16 mouse cellular contexts compared by ENCODE assay signal in genomic region chr10:117425907-117426614, GRCm38 (mm10). TPM values are rescaled to one million over a fixed set of nuclear protein-coding genes. Genes with fewer than 3 reads are reported as not detected.
DNase-seq lines count a peak whose midpoint lies in the region; ATAC-seq and TF ChIP-seq lines count a peak whose summit lies in the region.
"Had no signal": no experiment of that assay in that cellular context is flagged by ENCODE, and none has a peak within 500 bp of the region (broad histone marks: within the 10 kb centered on the region; RNA-seq: fewer than 3 reads in every experiment).

No protein-coding gene starts in this region.

- TF ChIP-seq CTCF in liver, postnatal 0 days (IDR thresholded peaks at IDR 0.05; ENCODE audit: low read depth): no peak

- H3K9me3 ChIP-seq in forebrain, embryonic 11.5 days (ENCODE audit: control insufficient read depth, low read length): no peaks in the 10 kb centered on the region
- H3K9me3 ChIP-seq in hindbrain, embryonic 16.5 days (ENCODE audit: control insufficient read depth, low read length): no peaks in the 10 kb centered on the region
- H3K9me3 ChIP-seq in neural tube, embryonic 14.5 days (ENCODE audit: control insufficient read depth, low read length): no peaks in the 10 kb centered on the region
- H3K9me3 ChIP-seq in liver, postnatal 0 days (ENCODE audit: low read length): no peaks in the 10 kb centered on the region
- H3K9me3 ChIP-seq: embryonic facial prominence, embryonic 15.5 days had no signal

- peak; percentile 52 for DNase-seq in heart, adult 11 months
- no peak for DNase-seq in heart, adult 8-10 months (ENCODE audit: low spot score)
- no peak for DNase-seq in forebrain, embryonic 11.5 days (ENCODE audit: low spot score)
- no peak for DNase-seq in spleen, postnatal 10 days (ENCODE audit: low spot score in 2 of 2)
- DNase-seq in left cerebral cortex, postnatal 36 days (ENCODE audit: low spot score in 2 of 2): no peak
- no peak for DNase-seq in liver, postnatal 0 days
- DNase-seq: adrenal gland, postnatal 25 days; cerebellum, adult 18-20 months; gastrocnemius, postnatal 14 days; liver; lung, postnatal 14 days; right cerebral cortex, postnatal 4 days had no signal

- H3K27ac ChIP-seq in forebrain, embryonic 11.5 days (ENCODE audit: low read depth, low read length): peak overlapping the region; percentile 25; the same call in 1 of the 2 replicates
- H3K27ac ChIP-seq in hindbrain, embryonic 16.5 days (ENCODE audit: low read depth, low read length): no peak overlapping the region
- peak overlapping the region; percentile 60; the same call in 1 of the 2 replicates for H3K27ac ChIP-seq in neural tube, embryonic 14.5 days (ENCODE audit: low read depth, low read length)
- no peak overlapping the region for H3K27ac ChIP-seq in liver, postnatal 0 days (ENCODE audit: low read depth)
- H3K27ac ChIP-seq: embryonic facial prominence, embryonic 15.5 days had no signal

- no peak overlapping the region for H3K4me3 ChIP-seq in forebrain, embryonic 11.5 days (ENCODE audit: low read depth, low read length)
- H3K4me3 ChIP-seq in hindbrain, embryonic 16.5 days (ENCODE audit: low read length): no peak overlapping the region
- no peak overlapping the region for H3K4me3 ChIP-seq in neural tube, embryonic 14.5 days (ENCODE audit: low read depth, low read length)
- H3K4me3 ChIP-seq in liver, postnatal 0 days (ENCODE audit: low read depth, low read length): no peak overlapping the region
- H3K4me3 ChIP-seq: embryonic facial prominence, embryonic 15.5 days had no signal

- peak; percentile 90 for ATAC-seq in forebrain, embryonic 11.5 days (replicated peaks; ENCODE audit: low FRiP score)
- peak; percentile 87 for ATAC-seq in hindbrain, embryonic 16.5 days
- peak; percentile 74 for ATAC-seq in neural tube, embryonic 14.5 days (ENCODE audit: low read depth)
- ATAC-seq in liver, postnatal 0 days: no peak
- ATAC-seq: intestine, postnatal 0 days had no signal

- intact Hi-C loops in left cerebral cortex, postnatal 36 days (cut with DNase I): no loop called here

- H3K4me2 ChIP-seq in forebrain, embryonic 11.5 days (ENCODE audit: low read depth, low read length, severe bottlenecking): no peak overlapping the region
- H3K4me2 ChIP-seq in hindbrain, embryonic 16.5 days (ENCODE audit: low read length): peak overlapping the region; percentile 8; the same call in 1 of the 2 replicates
- H3K4me2 ChIP-seq in neural tube, embryonic 14.5 days (ENCODE audit: low read depth, low read length): no peak overlapping the region
- H3K4me2 ChIP-seq in liver, postnatal 0 days (ENCODE audit: low read depth, low read length): no peak overlapping the region
- H3K4me2 ChIP-seq: embryonic facial prominence, embryonic 15.5 days had no signal

- no peak overlapping the region for H3K9ac ChIP-seq in forebrain, embryonic 11.5 days (ENCODE audit: low read length)
- no peak overlapping the region for H3K9ac ChIP-seq in hindbrain, embryonic 16.5 days (ENCODE audit: low read depth, low read length)
- no peak overlapping the region for H3K9ac ChIP-seq in neural tube, embryonic 14.5 days (replicated peaks; ENCODE audit: low read depth, low read length)
- no peak overlapping the region for H3K9ac ChIP-seq in liver, postnatal 0 days (replicated peaks)
- H3K9ac ChIP-seq: embryonic facial prominence, embryonic 15.5 days had no signal

- peaks cover 3% of the 10 kb centered on the region; the same call in 1 of the 2 replicates for H3K4me1 ChIP-seq in forebrain, embryonic 11.5 days (replicated peaks; ENCODE audit: control insufficient read depth, insufficient read depth, low read length)
- peaks cover 3% of the 10 kb centered on the region; the same call in 1 of the 2 replicates for H3K4me1 ChIP-seq in hindbrain, embryonic 16.5 days (ENCODE audit: control insufficient read depth, insufficient read depth, low read depth, low read length)
- peaks cover 3% of the 10 kb centered on the region; the same call in 1 of the 2 replicates for H3K4me1 ChIP-seq in neural tube, embryonic 14.5 days (ENCODE audit: control insufficient read depth, insufficient read depth, low read length)
- no peaks in the 10 kb centered on the region for H3K4me1 ChIP-seq in liver, postnatal 0 days (ENCODE audit: insufficient read depth)
- H3K4me1 ChIP-seq: embryonic facial prominence, embryonic 15.5 days had no signal

- 30% methylated on average over 11 of the region's 11 CpGs for WGBS in forebrain, embryonic 11.5 days
- 24% methylated on average over 11 of the region's 11 CpGs for WGBS in hindbrain, embryonic 16.5 days
- WGBS in neural tube, embryonic 14.5 days: 27% methylated on average over 11 of the region's 11 CpGs
- WGBS in liver, postnatal 0 days (ENCODE audit: insufficient replicate concordance): 74% methylated on average over 11 of the region's 11 CpGs

- H3K36me3 ChIP-seq in forebrain, embryonic 11.5 days (ENCODE audit: control insufficient read depth, insufficient read depth, low read length): no peaks in the 10 kb centered on the region
- no peaks in the 10 kb centered on the region for H3K36me3 ChIP-seq in hindbrain, embryonic 16.5 days (ENCODE audit: control insufficient read depth, insufficient read depth, low read length)
- no peaks in the 10 kb centered on the region for H3K36me3 ChIP-seq in neural tube, embryonic 14.5 days (ENCODE audit: control insufficient read depth, insufficient read depth, low read length)
- no peaks in the 10 kb centered on the region for H3K36me3 ChIP-seq in liver, postnatal 0 days (replicated peaks; ENCODE audit: insufficient read depth, low read length)
- H3K36me3 ChIP-seq: embryonic facial prominence, embryonic 15.5 days had no signal

- TF ChIP-seq EP300 in liver, postnatal 0 days (IDR thresholded peaks at IDR 0.05; ENCODE audit: low read depth): no peak

- no peaks in the 10 kb centered on the region for H3K27me3 ChIP-seq in forebrain, embryonic 11.5 days (ENCODE audit: control insufficient read depth, insufficient read depth, low read length)
- no peaks in the 10 kb centered on the region for H3K27me3 ChIP-seq in hindbrain, embryonic 16.5 days (replicated peaks; ENCODE audit: control insufficient read depth, insufficient read depth, low read length)
- no peaks in the 10 kb centered on the region for H3K27me3 ChIP-seq in neural tube, embryonic 14.5 days (ENCODE audit: control insufficient read depth, insufficient read depth, low read length)
- H3K27me3 ChIP-seq in liver, postnatal 0 days (ENCODE audit: insufficient read depth, low read length): no peaks in the 10 kb centered on the region
- H3K27me3 ChIP-seq: embryonic facial prominence, embryonic 15.5 days had no signal

RNA-seq across cellular contexts. Expression of gene Cpsf6, which starts 46.2 kb away (rescaled TPM):
- 10 to 100 TPM; 27.3 to 31.2 (median 30.1) TPM for total RNA-seq in heart, adult 8-10 months (2022)
- polyA plus RNA-seq in forebrain, embryonic 11.5 days (2014; fragmentation: Nextera tagmentation; extraction: Ambion mirVana): 275 and 282 TPM in 2 replicates
- 111 and 128 TPM in 2 replicates for polyA plus RNA-seq in hindbrain, embryonic 16.5 days (2015; fragmentation: Nextera tagmentation; extraction: Ambion mirVana)
- 180 and 203 TPM in 2 replicates for polyA plus RNA-seq in neural tube, embryonic 14.5 days (2014; fragmentation: Nextera tagmentation; extraction: Ambion mirVana)
- total RNA-seq in left cerebral cortex, postnatal 36 days (2021): 100 to 1,000 TPM in 1 of 2 experiments, 10 to 100 TPM in 1; 94.5 to 120 TPM
- 34.4 and 38.6 TPM in 2 replicates for polyA plus RNA-seq in liver, postnatal 0 days (2015; fragmentation: Nextera tagmentation; extraction: Ambion mirVana)

Comparison
In these comparisons a context has a peak if more than half of its experiments do, and no peak if none do; other contexts are left out.
1. H3K27ac ChIP-seq: peak in forebrain, embryonic 11.5 days (single experiment) and neural tube, embryonic 14.5 days (single experiment); none in hindbrain, embryonic 16.5 days (single experiment) and liver, postnatal 0 days (single experiment).